Mouse (Mus musculus): ENCODE measurements at regions not wholly inside any gene's neighbourhood (a gene's known extent, or its start where the extent isn't known, plus 50 kb on each side); places are given as distances from the start of the nearest gene placed in this dataset.

DNA sequence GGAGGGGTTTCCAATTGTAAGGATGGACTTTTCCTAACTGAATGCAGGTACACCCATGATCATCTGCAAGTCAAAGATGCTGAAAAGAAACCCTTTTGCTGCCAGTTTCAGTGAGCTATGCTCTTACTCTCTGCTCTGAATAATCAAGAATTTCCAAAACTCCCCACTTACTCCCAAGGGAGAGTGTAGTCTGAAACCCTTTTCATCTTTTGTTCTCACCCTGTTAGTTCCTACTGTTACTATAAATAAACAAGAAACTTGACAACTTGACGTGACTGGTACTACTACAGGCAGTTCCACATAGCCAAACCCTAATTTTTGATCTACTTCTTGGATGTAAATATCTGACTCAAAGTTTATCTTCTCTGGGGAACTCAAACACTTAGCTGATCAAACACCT is 388.3 kb downstream of the 9430069I07Rik start:
- no peak for TF ChIP-seq CTCF (IDR thresholded peaks at IDR 0.05; ENCODE audit: low read depth)
- no peak for TF ChIP-seq EP300 (IDR thresholded peaks at IDR 0.05; ENCODE audit: low read depth)

All from liver, postnatal 0 days (tissue).